Mouse (Mus musculus) embryonic facial prominence, embryonic 11.5 days (tissue): Measurements from ENCODE around the gene Kcne2. TPM values are rescaled to one million over a fixed set of nuclear protein-coding genes. Genes with fewer than 3 reads are reported as not detected.

Experiments
- ATAC-seq: fragments of 200-750 bp; cut with Nextera tagmentation; replicated peaks from 2 replicates; pipeline ENCODE4 v1.8.0; 2017; ENCODE audit warnings: low read depth; ENCODE audit not compliant: insufficient number of reproducible peaks, low FRiP score, low TSS enrichment
- DNase-seq: peaks from one replicate; pipeline ENCODE4 v3.0.0-alpha.2; 2015; ENCODE audit warnings: low spot score
- H3K27ac ChIP-seq: fragments of 300-500 bp; sonication (generic); replicated peaks from 2 replicates; pipeline ENCODE4 v1.5.1; 2014; ENCODE audit warnings: mild to moderate bottlenecking, low read depth, low read length, control low read depth
- H3K27me3 ChIP-seq: fragments of 300-500 bp; sonication (generic); 2 replicates; pipeline ENCODE4 v1.6.1; 2014; ENCODE audit warnings: mild to moderate bottlenecking, low read length, moderate library complexity, mixed read lengths; ENCODE audit not compliant: control insufficient read depth, insufficient read depth
- H3K36me3 ChIP-seq: fragments of 300-500 bp; sonication (generic); replicated peaks from 2 replicates; pipeline ENCODE4 v1.6.1; 2014; ENCODE audit warnings: low read depth, mild to moderate bottlenecking, low read length, moderate library complexity, mixed read lengths; ENCODE audit not compliant: control insufficient read depth, insufficient read depth
- H3K4me1 ChIP-seq: fragments of 300-500 bp; sonication (generic); 2 replicates; pipeline ENCODE4 v1.6.1; 2014; ENCODE audit warnings: low read length, mixed read lengths; ENCODE audit not compliant: control insufficient read depth, insufficient read depth
- H3K4me2 ChIP-seq: fragments of 300-500 bp; sonication (generic); 2 replicates; pipeline ENCODE4 v1.6.1; 2014; ENCODE audit warnings: low read depth, mild to moderate bottlenecking, control low read depth, low read length, moderate library complexity
- H3K4me3 ChIP-seq: fragments of 300-500 bp; sonication (generic); 2 replicates; pipeline ENCODE4 v1.5.1; 2014; ENCODE audit warnings: low read depth, low read length, control low read depth
- H3K9ac ChIP-seq: fragments of 300-500 bp; sonication (generic); replicated peaks from 2 replicates; pipeline ENCODE4 v1.6.1; 2014; ENCODE audit warnings: mild to moderate bottlenecking, control low read depth, low read length
- H3K9me3 ChIP-seq: fragments of 300-500 bp; sonication (generic); replicated peaks from 2 replicates; pipeline ENCODE4 v1.6.1; 2016; ENCODE audit warnings: mild to moderate bottlenecking, low read length, inconsistent platforms, mixed read lengths; ENCODE audit not compliant: control insufficient read depth
- WGBS: fragments of 180-500 bp; shearing (Covaris S2); extraction: QIAGEN DNeasy Blood & Tissue Kit; methylation state at CpG from one replicate; pipeline ENCODE4 v1.1.7; 2014; 5-methylcytosine and 5-hydroxymethylcytosine counted together
- polyA plus RNA-seq: library from polyadenylated mRNA; unstranded; fragments of >200 nt; fragmentation: Nextera tagmentation; extraction: Ambion mirVana; gene quantifications from 2 replicates; pipeline ENCODE4 v1.2.1, GENCODE M21; 2014

The Kcne2 gene
- polyA plus RNA-seq, 1 experiment from 2014 or later: not detected

DNA sequence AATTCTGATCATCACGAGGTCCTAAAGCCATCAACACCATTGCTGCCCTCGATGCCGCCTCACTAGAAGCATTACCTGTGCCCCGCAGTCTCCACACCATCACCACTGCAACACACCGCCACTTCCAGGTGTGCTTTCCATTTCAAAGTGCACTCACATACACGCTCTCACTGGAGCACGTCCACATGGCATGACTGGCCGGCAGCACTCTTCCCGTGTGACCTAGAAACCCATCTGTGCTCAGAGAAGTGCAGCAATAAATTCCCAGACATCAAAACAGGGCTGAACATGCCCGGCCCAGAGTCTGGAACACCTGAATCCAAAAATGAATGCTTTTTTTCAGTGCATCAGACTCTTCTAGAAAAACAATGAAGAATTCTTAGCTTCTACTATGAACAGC is 35.7 kb downstream of the Kcne2 start:
- Histone ChIP-seq H3K36me3 (no peaks in the 10 kb centered on the region; the same call in 1 of the 2 replicates), H3K9me3 (no peaks in the 10 kb centered on the region), H3K4me1 (no peaks in the 10 kb centered on the region), H3K9ac (no peak overlapping the region), H3K27me3 (no peaks in the 10 kb centered on the region), H3K4me3 (no peak overlapping the region), H3K4me2 (no peak overlapping the region), H3K27ac (no peak overlapping the region)
- ATAC-seq: no peak
- 89% methylated on average over 10 of the region's 10 CpGs for WGBS
- no peak for DNase-seq

DNA sequence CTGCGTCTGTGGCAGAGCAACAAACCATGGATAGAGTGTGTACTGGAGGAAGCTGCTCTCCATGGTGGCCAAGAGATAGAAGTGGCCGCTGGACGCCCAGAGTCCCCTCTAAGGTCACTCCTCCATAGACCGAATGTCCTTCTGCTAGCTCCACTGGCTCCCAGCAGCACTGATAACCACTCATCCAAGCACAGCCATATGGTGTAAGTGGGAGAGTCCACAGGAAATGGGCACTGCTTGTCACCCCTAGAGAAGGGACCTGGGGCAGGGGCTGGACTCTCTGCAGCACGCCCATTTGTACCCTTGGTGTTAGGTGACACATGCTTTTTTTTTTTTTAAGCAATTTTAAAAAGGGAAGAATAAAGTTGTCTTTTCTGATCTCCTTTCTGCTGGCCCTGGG is 38.8 kb downstream of the Kcne2 start:
- no peak for ATAC-seq
- Histone ChIP-seq H3K9me3 (no peaks in the 10 kb centered on the region), H3K9ac (no peak overlapping the region), H3K27me3 (no peaks in the 10 kb centered on the region), H3K4me2 (no peak overlapping the region), H3K4me3 (no peak overlapping the region), H3K36me3 (no peaks in the 10 kb centered on the region), H3K27ac (no peak overlapping the region), H3K4me1 (no peaks in the 10 kb centered on the region)
- DNase-seq: no peak
- 80% methylated on average over 5 of the region's 5 CpGs for WGBS

GRCm38 (mm10) chr16:92334600-92334999 is 42.4 kb downstream of the Kcne2 start:
- Histone ChIP-seq H3K4me3 (no peak overlapping the region), H3K36me3 (no peaks in the 10 kb centered on the region), H3K27ac (no peak overlapping the region), H3K4me2 (no peak overlapping the region), H3K4me1 (no peaks in the 10 kb centered on the region), H3K27me3 (no peaks in the 10 kb centered on the region), H3K9me3 (no peaks in the 10 kb centered on the region), H3K9ac (no peak overlapping the region)
- 64% methylated on average over 9 of the region's 9 CpGs for WGBS
- ATAC-seq (no peak), DNase-seq (peak; percentile 29)

- WGBS: 4% methylated on average over 9 of the region's 9 CpGs
- ATAC-seq: no peak
Observed at GRCm38 (mm10) chr16:92336280-92336679, 44.1 kb downstream of the Kcne2 start.

GRCm38 (mm10) chr16:92340612-92341511 is 48.7 kb downstream of the Kcne2 start:
- DNase-seq: peak; percentile 90
- H3K27ac ChIP-seq: no peak overlapping the region
- no peaks in the 10 kb centered on the region for H3K9me3 ChIP-seq
- H3K27me3 ChIP-seq: no peaks in the 10 kb centered on the region
- no peaks in the 10 kb centered on the region; the same call in 1 of the 2 replicates for H3K4me1 ChIP-seq
- H3K9ac ChIP-seq: no peak overlapping the region
- no peaks in the 10 kb centered on the region for H3K36me3 ChIP-seq
- WGBS: 27% methylated on average over 27 of the region's 27 CpGs
- peak; percentile 39; the same call in 1 of the 2 replicates for ATAC-seq
- H3K4me2 ChIP-seq: 0 out of 2 replicates have a peak overlapping the region, but pooled peaks have one; percentile 2
- H3K4me3 ChIP-seq: no peak overlapping the region

More at GRCm38 (mm10) chr16:92336280-92336679, 44.1 kb downstream of the Kcne2 start:
- Histone ChIP-seq H3K4me3 (no peak overlapping the region), H3K9ac (no peak overlapping the region), H3K27ac (no peak overlapping the region), H3K4me2 (no peak overlapping the region), H3K36me3 (no peaks in the 10 kb centered on the region), H3K4me1 (no peaks in the 10 kb centered on the region; the same call in 1 of the 2 replicates), H3K9me3 (no peaks in the 10 kb centered on the region), H3K27me3 (no peaks in the 10 kb centered on the region)
- DNase-seq: peak; percentile 93

GRCm38 (mm10) chr16:92345177-92345576 is 53.0 kb downstream of the Kcne2 start:
- WGBS: 54% methylated on average over 11 of the region's 11 CpGs
- no peak for DNase-seq

GRCm38 (mm10) chr16:92346297-92346916 is 54.2 kb downstream of the Kcne2 start:
- ATAC-seq (no peak), DNase-seq (no peak)
- no peaks in the 10 kb centered on the region for H3K4me1 ChIP-seq
- no peak overlapping the region for H3K4me3 ChIP-seq
- H3K9me3 ChIP-seq: no peaks in the 10 kb centered on the region
- WGBS: 61% methylated on average over 13 of the region's 13 CpGs
- H3K36me3 ChIP-seq: no peaks in the 10 kb centered on the region
- H3K9ac ChIP-seq: no peak overlapping the region
- H3K27me3 ChIP-seq: no peaks in the 10 kb centered on the region
- H3K4me2 ChIP-seq: no peak overlapping the region
- H3K27ac ChIP-seq: no peak overlapping the region

More at GRCm38 (mm10) chr16:92345177-92345576, 53.0 kb downstream of the Kcne2 start:
- no peak for ATAC-seq
- no peak overlapping the region for H3K27ac ChIP-seq
- H3K36me3 ChIP-seq: no peaks in the 10 kb centered on the region
- H3K4me2 ChIP-seq: no peak overlapping the region
- no peaks in the 10 kb centered on the region; the same call in 1 of the 2 replicates for H3K4me1 ChIP-seq
- H3K27me3 ChIP-seq: no peaks in the 10 kb centered on the region
- H3K9me3 ChIP-seq: no peaks in the 10 kb centered on the region
- H3K9ac ChIP-seq: no peak overlapping the region
- no peak overlapping the region for H3K4me3 ChIP-seq
